Mouse (Mus musculus) neutrophil, adult 5-6 weeks (primary cell): ENCODE measurements around the gene Slc5a9. TPM values are rescaled to one million over a fixed set of nuclear protein-coding genes. Genes with fewer than 3 reads are reported as not detected.
"Not testable (repeated sequence)": the region's sequence is repeated elsewhere in the genome, so short reads cannot be mapped to it uniquely, and the experiment has no call there.

ENCODE experiments used
- ATAC-seq: fragments of 151-379, 151-347 bp; 2 replicates; pipeline ENCODE4 v1.8.0; 2017; ENCODE audit warnings: mild to moderate bottlenecking, moderate TSS enrichment; ENCODE audit not compliant: insufficient number of reproducible peaks, poor library complexity, low FRiP score, severe bottlenecking; ENCODE audit errors: extremely low read depth
- total RNA-seq: library from RNA; stranded (forward); fragments of 200-1000 nt; gene quantifications from 2 replicates; pipeline ENCODE4 v1.2.3, GENCODE M21; 2017

Gene Slc5a9
- not detected in 2 replicates for total RNA-seq

DNA sequence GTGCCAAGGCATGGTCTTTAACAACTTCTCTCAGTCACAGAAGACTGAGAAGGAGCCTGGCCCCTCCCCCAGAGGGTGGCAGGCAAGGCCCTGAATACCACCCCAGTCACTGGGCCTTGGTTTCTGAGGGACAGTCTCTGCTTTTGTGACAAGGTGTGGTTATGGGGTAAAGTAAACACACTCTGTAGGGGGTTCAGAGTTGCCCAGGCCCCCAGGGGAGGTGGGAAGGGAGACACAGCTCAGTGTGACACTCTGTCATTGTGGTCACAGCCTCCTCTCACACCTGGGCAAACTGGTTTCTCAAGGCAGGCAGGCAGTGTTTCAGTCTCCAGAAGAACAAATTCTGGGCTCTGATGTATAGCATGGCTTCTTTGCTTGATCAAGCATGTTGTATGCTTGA, at the start of gene Slc5a9:
Gene Slc5a9, minus strand, starts transcription at position 144 of the 400 bp plus-strand sequence.
- no peak for ATAC-seq

DNA sequence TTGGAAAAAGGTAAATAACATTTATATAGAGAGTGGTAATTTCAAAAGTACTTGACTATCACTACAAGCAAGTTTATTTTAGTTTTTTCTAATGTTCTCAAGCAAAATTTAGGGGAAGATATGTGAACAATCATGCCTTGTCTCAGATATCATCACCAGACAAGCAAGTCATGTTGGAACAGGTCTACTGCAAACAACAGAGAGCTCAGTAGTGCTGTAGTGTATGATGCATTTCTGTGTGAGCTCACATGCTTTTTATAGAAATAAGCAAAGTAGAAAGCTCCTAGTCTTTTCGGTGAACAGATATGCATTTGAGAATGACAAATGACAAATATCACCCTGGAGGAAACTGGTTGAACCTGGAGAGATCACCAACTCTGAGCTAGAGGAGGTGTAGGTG, 16.4 kb upstream of the Slc5a9 start, which contains the start of gene Skint8:
Gene Skint8, plus strand, starts transcription at position 301 of the 400 bp plus-strand sequence.
- ATAC-seq: no peak

DNA sequence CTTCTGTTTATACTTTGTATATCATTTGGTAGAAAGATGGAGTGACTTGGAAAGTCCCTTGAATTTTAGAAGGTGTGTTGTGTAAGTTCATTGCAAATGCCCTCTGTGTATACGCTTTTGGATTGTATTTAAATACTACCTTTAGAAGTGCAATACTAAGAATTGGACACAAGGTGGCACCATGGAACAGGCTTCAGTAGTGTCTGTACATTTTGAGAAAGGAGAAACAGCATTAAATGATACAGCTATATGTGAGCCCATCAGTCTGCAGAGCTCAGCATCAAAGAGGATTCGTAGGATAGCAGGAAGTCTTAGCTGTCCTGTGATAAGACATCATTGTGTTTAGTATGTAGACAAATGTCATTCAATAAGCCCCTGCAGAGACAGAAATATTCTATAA, 5.2 kb upstream of the Slc5a9 start:
- no peak for ATAC-seq

DNA sequence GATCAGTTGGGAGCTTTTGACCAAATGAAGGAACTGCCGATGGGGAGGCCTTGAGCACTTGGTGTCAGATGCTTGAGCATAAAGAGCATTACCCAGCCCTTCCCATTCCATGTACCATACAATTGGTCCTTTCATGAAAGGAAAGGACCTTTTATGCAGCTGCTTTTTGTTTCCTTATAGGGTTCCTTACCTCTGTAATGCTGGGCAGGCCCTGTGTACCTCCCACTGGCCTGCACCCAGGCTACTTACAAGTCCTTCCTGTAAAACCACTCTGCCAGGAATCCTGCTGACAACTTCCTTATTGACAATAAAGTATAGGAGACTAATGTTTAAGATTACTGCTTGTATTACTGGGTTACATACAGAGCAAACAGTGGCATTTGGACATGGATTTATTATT, 1.2 kb downstream of the Slc5a9 start:
- no peak for ATAC-seq

GRCm38 (mm10) chr4:111900491-111900890, 2.2 kb downstream of the Slc5a9 start:
- ATAC-seq: not testable (repeated sequence)

DNA sequence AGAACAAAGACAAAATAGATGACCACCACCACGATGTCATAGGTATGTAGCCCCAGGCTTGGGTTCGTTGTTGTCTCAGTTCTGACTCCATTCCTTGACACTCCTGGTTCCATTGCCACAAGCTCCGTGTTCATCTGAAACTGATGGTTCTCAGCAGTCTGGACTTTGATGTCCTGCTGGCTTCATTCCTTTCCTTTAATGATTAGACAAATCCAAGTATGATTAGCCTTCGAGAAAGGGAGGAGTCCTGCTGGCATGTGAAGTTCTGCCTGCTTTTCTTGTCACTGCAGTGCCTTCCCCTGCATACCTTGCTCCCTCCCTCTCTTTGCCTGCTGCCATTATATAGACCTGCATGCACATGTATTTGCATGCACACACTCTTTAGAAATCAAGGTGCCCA, 4.2 kb downstream of the Slc5a9 start:
- ATAC-seq: no peak

GRCm38 (mm10) chr4:111897755-111898154, 5.0 kb downstream of the Slc5a9 start:
- ATAC-seq: no peak

DNA sequence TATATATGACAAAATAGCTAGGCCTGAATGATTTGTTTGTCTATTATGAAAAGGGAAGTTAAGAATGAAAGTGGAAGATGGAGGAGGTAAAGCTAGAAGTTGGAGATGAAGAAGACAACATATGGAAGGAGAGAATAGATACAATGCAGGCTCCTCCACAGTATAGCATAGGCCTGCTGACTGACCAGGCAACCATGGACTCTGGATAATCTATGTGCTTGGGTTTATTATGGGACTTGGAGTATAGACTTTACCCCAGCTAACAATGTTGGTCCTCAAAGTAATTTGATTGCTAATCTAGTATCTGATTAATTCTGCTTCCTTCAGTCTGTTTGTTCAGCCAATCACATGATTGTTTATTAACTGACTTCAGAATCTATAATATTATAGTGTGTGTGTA, 10.6 kb downstream of the Slc5a9 start:
- ATAC-seq: no peak

DNA sequence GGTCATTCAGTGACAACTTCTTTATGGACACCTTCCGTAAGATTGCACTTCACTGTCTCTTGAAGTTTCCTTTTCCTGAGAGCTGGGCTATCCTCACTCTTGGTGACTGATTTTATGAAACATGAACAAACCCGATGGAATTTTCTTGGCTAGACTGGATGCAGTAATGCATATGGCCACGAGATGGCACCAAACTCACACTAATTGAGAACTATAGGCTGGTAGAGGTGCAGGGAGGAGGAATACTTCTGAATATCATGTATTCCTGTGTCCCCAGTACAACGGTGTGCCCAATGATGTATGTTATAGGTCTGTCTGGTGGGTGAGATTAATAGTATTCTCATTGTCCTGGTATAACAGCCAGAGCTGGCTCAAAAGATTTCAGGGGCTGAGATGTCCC, 16.1 kb downstream of the Slc5a9 start:
- peak; percentile 27; the same call in 1 of the 2 replicates for ATAC-seq

- peak; percentile 44; the same call in 1 of the 2 replicates for ATAC-seq
These were observed 16.7 kb downstream of the Slc5a9 start for GRCm38 (mm10) chr4:111886018-111886417.

DNA sequence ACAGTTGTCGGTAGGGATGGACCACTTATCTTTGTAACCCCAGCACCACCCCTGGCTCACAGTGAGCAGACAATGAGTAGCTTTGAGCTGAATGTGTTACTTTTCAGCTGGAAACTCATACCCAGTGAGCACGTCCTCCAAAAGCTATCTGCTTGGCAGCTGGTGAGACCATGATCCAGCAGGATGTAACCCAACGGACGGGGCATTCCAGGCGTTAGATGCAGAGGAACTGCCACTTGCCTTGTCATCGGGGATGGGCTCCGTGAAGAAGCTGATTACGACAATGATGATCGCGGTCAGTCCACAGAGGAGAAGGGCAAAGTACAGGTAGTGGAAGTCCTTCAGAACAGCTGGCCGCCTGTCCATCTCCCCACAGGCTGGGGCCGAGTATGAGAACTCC, 19.2 kb downstream of the Slc5a9 start:
- no peak for ATAC-seq

- no peak for ATAC-seq
These were observed 22.4 kb downstream of the Slc5a9 start for GRCm38 (mm10) chr4:111880112-111880875.

DNA sequence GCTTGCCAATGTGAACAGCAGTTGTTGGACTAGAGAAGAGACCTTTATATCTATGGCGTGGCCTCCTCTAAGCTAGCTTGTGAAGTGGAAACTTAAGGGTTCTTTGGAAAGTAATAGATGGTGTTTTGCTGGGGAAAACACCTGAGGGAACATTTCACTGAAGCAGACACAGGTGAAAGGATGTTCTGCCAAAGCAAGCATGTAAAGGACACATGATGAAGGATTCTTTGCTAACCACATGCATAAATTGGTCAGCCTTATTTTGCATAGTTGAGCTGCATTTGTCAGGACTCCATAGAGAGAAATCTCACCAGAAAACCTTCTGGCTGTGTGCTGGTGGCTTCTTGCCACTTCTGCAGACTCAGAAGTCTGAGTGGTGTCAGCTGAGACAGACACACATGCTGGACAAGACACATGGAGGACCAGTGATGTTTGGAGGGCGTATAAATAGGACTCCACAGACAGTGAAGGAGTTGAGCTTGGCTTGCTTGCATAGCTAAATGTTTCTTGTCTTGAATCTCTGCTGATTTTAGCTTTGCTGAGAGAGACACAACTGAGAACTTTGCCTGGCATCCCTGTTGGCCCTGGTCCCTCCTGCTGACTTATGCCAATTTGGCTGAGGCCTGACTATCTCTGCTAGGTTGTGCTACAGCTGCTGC, 34.8 kb downstream of the Slc5a9 start:
- ATAC-seq: no peak

GRCm38 (mm10) chr4:111866701-111867100, 36.0 kb downstream of the Slc5a9 start:
- ATAC-seq: no peak

- no peak for ATAC-seq
These were observed 50.1 kb downstream of the Slc5a9 start for GRCm38 (mm10) chr4:111852626-111853025.

- no peak for ATAC-seq
These were observed 63.8 kb downstream of the Slc5a9 start for GRCm38 (mm10) chr4:111838882-111839281.

Other genes starting within 250 kb of the Slc5a9 start
- gene Spata6, start 182.9 kb downstream of the Slc5a9 start, total RNA-seq: 25.1 and 27.5 TPM in 2 replicates
- not detected in 2 replicates for gene Skint8, start 16.5 kb upstream of the Slc5a9 start, total RNA-seq
- not detected in 2 replicates for gene Skint7, start 70.0 kb upstream of the Slc5a9 start, total RNA-seq
- not detected in 2 replicates for gene Skint1, start 103.4 kb upstream of the Slc5a9 start, total RNA-seq
- gene Skint4, start 169.1 kb upstream of the Slc5a9 start, total RNA-seq: not detected in 2 replicates